Comparison of ENCODE assay signal across 8 mouse cellular contexts in genomic region chr19:38053227-38054041, GRCm38 (mm10). TPM values are rescaled to one million over a fixed set of nuclear protein-coding genes. Genes with fewer than 3 reads are reported as not detected.
DNase-seq lines count a peak whose midpoint lies in the region; ATAC-seq and TF ChIP-seq lines count a peak whose summit lies in the region.

No protein-coding gene starts in this region.

- TF ChIP-seq CTCF in cortical plate, adult 2 months (IDR thresholded peaks at IDR 0.05; ENCODE audit: extremely low read depth, insufficient read depth, low read length): peak; percentile 59

- DNase-seq in heart, adult 11 months: peak; percentile 86
- no peak for DNase-seq in heart, postnatal 14 days
- DNase-seq in A20 (ENCODE audit: low read depth, low spot score): peak; percentile 74
- no peak for DNase-seq in adrenal gland, postnatal 4 days (ENCODE audit: low spot score in 2 of 2)
- no peak for DNase-seq in frontal cortex, postnatal 14 days (ENCODE audit: low spot score in 2 of 2)

- no peaks in the 10 kb centered on the region for H3K9me3 ChIP-seq in hindbrain, embryonic 13.5 days
- H3K9me3 ChIP-seq in midbrain, embryonic 13.5 days: no peaks in the 10 kb centered on the region

- ATAC-seq in hindbrain, embryonic 13.5 days (ENCODE audit: low FRiP score): no peak
- ATAC-seq in midbrain, embryonic 13.5 days: no peak

- no peak overlapping the region for H3K27ac ChIP-seq in cortical plate, adult 2 months (ENCODE audit: insufficient read depth, low read length)
- no peak overlapping the region for H3K27ac ChIP-seq in hindbrain, embryonic 13.5 days
- H3K27ac ChIP-seq in midbrain, embryonic 13.5 days: no peak overlapping the region

- peaks cover 2% of the 10 kb centered on the region; the same call in 1 of the 2 replicates for H3K4me1 ChIP-seq in cortical plate, adult 2 months (ENCODE audit: control insufficient read depth, insufficient read depth, low read length)
- peaks cover 19% of the 10 kb centered on the region for H3K4me1 ChIP-seq in hindbrain, embryonic 13.5 days (replicated peaks)
- H3K4me1 ChIP-seq in midbrain, embryonic 13.5 days (replicated peaks): peaks cover 26% of the 10 kb centered on the region

- peak overlapping the region; percentile 55; the same call in 1 of the 2 replicates for H3K9ac ChIP-seq in hindbrain, embryonic 13.5 days
- H3K9ac ChIP-seq in midbrain, embryonic 13.5 days (replicated peaks): peak overlapping the region; percentile 50; the same call in 1 of the 2 replicates

- H3K36me3 ChIP-seq in hindbrain, embryonic 13.5 days: no peaks in the 10 kb centered on the region
- no peaks in the 10 kb centered on the region for H3K36me3 ChIP-seq in midbrain, embryonic 13.5 days

- peak overlapping the region; percentile 57 for H3K4me3 ChIP-seq in cortical plate, adult 2 months (ENCODE audit: insufficient read depth, low read length)
- peak overlapping the region; percentile 68 for H3K4me3 ChIP-seq in hindbrain, embryonic 13.5 days
- H3K4me3 ChIP-seq in midbrain, embryonic 13.5 days (replicated peaks): peak overlapping the region; percentile 72

- 0 out of 2 replicates have a peak, but pooled peaks cover 3% of the 10 kb centered on the region for H3K27me3 ChIP-seq in hindbrain, embryonic 13.5 days
- no peaks in the 10 kb centered on the region for H3K27me3 ChIP-seq in midbrain, embryonic 13.5 days

- H3K4me2 ChIP-seq in hindbrain, embryonic 13.5 days: peak overlapping the region; percentile 60
- H3K4me2 ChIP-seq in midbrain, embryonic 13.5 days (replicated peaks): peak overlapping the region; percentile 90

- TF ChIP-seq POLR2A in cortical plate, adult 2 months (IDR thresholded peaks at IDR 0.05; ENCODE audit: extremely low read depth, insufficient read depth, low read length): no peak

- intact Hi-C loops in heart, postnatal 14 days (cut with DNase I): loop anchor here (1.0 kb wide), 1 partner anchor 98 kb away; no protein-coding TSS in a partner anchor

- 33% methylated on average over 8 of the region's 8 CpGs for WGBS in hindbrain, embryonic 13.5 days
- 34% methylated on average over 8 of the region's 8 CpGs for WGBS in midbrain, embryonic 13.5 days

RNA-seq across cellular contexts. Expression of gene Cep55, which starts 1.4 kb away (rescaled TPM):
- 1 to 10 TPM; 2.5 to 3.5 TPM for total RNA-seq in heart, postnatal 14 days (2021)
- polyA plus RNA-seq in cortical plate, adult 2 months (2012; rRNA removed): 0.44 and 0.79 TPM in 2 replicates
- polyA plus RNA-seq in hindbrain, embryonic 13.5 days (2015; fragmentation: Nextera tagmentation; extraction: Ambion mirVana): 8.2 and 9.6 TPM in 2 replicates
- 15.9 and 16.3 TPM in 2 replicates for polyA plus RNA-seq in midbrain, embryonic 13.5 days (2015; fragmentation: Nextera tagmentation; extraction: Ambion mirVana)
- 10 to 100 TPM in 1 of 2 experiments, 1 to 10 TPM in 1; 10.0 to 11.0 TPM for total RNA-seq in adrenal gland, postnatal 4 days (2021)

RNA-seq across cellular contexts. Expression of gene Myof, which starts 10.1 kb away (rescaled TPM):
- total RNA-seq in heart, postnatal 14 days (2021): 10 to 100 TPM; 14.3 to 15.9 TPM
- polyA plus RNA-seq in cortical plate, adult 2 months (2012; rRNA removed): 4.3 and 4.8 TPM in 2 replicates
- polyA plus RNA-seq in hindbrain, embryonic 13.5 days (2015; fragmentation: Nextera tagmentation; extraction: Ambion mirVana): 2.4 and 2.6 TPM in 2 replicates
- 1.3 and 1.6 TPM in 2 replicates for polyA plus RNA-seq in midbrain, embryonic 13.5 days (2015; fragmentation: Nextera tagmentation; extraction: Ambion mirVana)
- 10 to 100 TPM; 19.7 to 24.6 TPM for total RNA-seq in adrenal gland, postnatal 4 days (2021)

RNA-seq across cellular contexts. Expression of gene Ffar4, which starts 43.4 kb away (rescaled TPM):
- 1 to 10 TPM in 1 of 2 experiments, under 1 TPM in 1; 0.15 to 1.2 TPM for total RNA-seq in heart, postnatal 14 days (2021)
- 0.11 TPM in 1 of 2 replicates, not detected in the other for polyA plus RNA-seq in cortical plate, adult 2 months (2012; rRNA removed)
- polyA plus RNA-seq in hindbrain, embryonic 13.5 days (2015; fragmentation: Nextera tagmentation; extraction: Ambion mirVana): not detected in 2 replicates
- polyA plus RNA-seq in midbrain, embryonic 13.5 days (2015; fragmentation: Nextera tagmentation; extraction: Ambion mirVana): not detected in 2 replicates
- total RNA-seq in adrenal gland, postnatal 4 days (2021): 1 to 10 TPM; 3.0 to 3.6 TPM

Comparison
In these comparisons a context has a peak if more than half of its experiments do, and no peak if none do; other contexts are left out.
1. DNase-seq: peak in heart, adult 11 months (single experiment) and A20 (single experiment); none in heart, postnatal 14 days (0 of 2), adrenal gland, postnatal 4 days (0 of 2) and frontal cortex, postnatal 14 days (0 of 2).
2. Peak in every context shown above with its lines, with median percentiles within 50 percentile points of each other: H3K4me3 ChIP-seq.